Mouse (Mus musculus) telencephalon, adult 2 months (tissue): ENCODE measurements around the gene Znhit3.

ENCODE experiments used
- DNase-seq: peaks from one replicate; pipeline ENCODE4 v3.0.0-alpha.2; 2011; ENCODE audit warnings: low read depth, low spot score

Gene Znhit3

DNA sequence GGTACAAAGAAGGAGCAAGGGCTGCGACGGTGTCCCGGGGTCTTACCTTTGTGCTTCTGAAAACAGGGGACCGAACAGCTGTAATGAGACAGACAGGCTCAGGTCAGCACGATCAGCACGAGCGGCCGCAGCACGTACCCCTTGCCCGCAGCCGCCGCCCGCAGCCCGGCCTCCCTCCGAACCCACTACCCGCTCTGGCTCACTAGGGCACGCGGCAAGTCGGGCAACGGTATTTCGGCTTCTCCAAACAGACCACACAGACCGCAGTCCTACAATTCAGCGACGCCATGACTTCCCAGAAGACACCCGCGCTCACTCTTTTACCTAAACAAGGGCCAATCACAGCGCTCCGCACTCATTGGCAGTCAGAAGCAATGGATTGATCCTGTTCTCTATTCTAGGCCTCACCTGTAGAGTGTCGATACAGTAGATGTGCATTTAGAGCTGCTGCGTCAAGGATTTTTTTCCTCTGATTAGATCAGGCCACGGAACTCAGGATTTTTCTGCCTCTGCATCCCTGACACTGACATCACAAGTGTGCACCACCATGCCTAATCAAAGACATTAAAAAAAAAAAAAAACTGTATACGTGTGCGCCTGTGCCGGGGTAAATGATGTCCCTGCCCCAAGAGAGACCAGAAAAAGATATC lies at the start of gene Znhit3:
Gene Znhit3, minus strand, starts transcription at position 314 of the 650 bp plus-strand sequence.
- DNase-seq: peak; percentile 96

DNA sequence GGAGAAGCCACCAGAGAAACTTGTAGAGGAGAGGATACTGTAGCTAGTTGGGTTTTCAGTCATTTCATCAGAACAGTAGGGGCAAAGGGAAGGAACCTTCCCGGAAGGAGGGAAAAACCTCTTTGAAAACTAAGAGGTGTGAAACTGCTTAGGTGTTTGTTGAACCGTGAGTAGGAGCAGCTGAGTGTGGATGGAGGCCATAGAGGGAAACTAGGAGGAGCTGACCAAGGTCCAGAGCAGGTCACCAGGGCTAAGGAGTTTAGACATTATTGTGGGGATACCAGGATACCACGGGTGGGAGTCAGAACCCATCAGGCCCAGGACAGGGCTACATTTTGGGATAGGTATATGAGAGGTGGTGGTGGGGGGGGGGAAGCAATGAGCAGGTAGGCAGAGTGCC lies 47.4 kb upstream of the Znhit3 start:
- no peak for DNase-seq

DNA sequence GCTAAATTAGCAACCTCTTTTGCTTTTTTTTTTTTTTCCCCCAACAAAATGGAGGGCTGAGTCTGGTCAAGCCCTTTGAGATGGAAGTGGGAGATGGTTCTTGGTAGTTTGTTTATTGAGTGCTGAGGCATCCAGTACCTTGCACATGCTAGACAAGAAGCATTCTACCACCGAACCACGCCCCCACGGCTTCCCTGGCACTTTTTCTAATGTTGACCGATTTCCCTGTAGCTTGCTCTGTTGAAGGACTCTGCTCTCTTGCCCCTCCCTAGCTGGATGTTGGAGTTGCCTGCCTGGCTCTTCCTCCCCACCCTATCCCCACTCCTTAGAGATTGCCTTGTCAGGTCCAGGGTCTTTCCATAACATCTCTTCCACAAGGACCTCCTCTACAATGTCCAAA lies 46.4 kb upstream of the Znhit3 start:
- no peak for DNase-seq

DNA sequence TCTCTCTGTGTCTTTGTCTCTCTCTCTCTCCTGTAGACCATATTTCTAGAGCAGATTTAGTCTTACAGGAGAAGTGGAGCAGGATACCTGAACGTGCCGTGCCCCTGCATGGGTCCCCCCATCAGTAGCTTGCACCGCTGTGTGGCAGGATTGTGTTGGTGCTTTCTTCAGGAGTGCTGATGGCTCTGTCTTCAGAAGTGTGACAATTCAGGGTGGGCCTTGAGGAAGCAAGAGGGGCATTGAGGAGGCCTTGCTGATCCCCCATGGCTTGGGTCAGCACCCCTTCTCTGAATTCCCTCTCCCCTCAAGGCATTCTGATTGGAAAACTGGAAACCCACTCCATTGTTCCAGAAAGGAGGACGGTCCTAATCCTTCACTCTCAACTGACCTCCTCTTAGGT lies 45.4 kb upstream of the Znhit3 start:
- no peak for DNase-seq

DNA sequence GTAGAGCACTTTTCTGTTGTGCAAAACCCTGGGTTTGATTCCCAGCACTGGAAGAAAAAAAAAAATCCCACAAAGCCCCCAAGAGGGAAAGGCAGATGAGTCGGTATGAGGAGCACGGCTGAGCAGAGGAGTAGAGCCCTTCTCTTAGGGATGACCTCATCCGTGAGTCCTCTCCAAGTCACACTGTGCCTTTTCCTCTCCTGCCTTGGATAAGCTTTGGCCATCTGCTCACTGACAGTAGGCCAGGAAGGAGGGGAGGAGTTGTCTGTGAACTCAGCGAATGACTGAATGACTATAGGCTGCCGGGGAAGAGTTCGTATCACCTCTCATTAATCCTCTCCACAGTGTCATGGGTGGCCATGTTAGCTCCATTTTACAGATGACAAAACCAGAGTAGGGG lies 44.6 kb upstream of the Znhit3 start:
- no peak for DNase-seq

DNA sequence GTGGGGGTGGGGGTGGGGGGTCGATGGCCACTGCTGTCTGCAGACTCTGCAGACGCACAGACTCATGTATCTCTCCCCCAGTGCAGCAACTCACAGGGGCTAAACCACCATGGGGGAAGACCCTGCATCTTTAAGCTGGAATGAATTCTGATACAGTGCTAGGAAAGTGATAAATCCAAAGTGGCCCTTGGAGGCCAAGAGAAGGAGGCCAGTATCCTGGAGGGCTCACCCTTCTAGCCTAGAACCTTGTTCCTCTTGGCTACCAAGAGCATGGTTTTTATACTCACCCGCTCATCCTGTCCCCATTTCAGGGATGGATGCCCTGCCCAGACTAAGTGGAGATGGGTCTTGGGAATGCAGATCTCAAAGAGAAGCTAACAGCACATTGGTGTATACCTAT lies 44.1 kb upstream of the Znhit3 start:
- DNase-seq: no peak

DNA sequence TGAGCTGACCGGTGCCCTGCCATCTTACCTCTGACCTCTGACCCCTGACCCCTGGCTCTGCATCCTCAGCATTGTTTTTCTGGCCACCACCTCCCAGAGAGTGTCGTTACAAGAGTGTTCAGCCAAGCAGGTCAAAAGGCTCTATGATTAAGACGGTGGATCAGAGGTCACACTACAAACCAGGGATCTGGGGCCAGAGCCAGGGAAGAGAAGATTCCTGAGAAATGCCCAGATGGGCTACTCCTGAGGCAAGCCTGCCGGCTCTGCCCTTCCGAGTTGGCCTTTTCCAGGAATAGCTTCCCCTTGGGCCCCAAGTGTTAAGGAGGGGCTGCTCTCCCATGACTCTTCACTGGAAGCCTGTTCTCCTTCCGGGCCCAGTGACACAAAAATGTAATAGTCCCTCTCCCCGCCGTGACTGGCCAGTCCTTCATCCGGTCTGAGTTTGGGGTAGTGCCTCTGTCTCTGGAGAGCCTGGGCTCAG lies 43.6 kb upstream of the Znhit3 start:
- no peak for DNase-seq

DNA sequence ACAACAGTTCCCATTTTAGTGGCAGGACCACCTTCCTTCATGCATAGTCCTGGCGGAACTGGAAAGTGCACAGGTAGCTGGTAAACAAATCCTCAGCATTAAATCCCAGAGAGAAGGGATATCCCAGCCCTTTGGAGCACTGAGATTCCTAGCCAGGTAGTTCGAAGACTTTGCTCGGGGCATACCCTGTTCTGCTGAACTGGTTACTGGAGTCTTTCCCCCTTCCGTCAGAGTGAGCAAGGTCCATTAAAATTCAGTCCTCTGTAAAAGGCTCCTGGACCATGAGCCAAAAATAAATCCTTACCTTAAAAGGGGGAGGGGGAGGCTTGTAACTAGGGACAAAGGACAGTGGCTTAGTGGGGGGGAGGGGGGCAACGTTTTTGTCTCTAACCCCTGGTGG lies 43.0 kb upstream of the Znhit3 start:
- no peak for DNase-seq

DNA sequence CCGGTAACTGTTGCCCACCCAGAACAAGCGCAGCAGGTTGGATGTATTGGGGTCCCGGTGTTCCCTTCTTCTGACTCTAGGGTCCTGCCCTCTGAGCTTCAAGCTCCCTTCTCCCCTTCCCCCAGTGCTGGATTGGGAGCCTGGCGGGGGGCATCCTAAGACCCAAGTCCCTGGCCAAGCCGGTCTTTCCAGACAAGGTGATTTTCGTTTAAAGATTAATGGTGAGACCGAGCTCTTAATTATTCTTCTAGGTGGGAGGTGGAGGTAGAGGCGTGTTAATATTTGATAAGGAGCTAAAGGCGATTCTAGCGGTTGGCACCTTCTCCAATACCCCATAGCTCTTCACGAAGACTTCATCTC lies 42.1 kb upstream of the Znhit3 start:
- DNase-seq: no peak

DNA sequence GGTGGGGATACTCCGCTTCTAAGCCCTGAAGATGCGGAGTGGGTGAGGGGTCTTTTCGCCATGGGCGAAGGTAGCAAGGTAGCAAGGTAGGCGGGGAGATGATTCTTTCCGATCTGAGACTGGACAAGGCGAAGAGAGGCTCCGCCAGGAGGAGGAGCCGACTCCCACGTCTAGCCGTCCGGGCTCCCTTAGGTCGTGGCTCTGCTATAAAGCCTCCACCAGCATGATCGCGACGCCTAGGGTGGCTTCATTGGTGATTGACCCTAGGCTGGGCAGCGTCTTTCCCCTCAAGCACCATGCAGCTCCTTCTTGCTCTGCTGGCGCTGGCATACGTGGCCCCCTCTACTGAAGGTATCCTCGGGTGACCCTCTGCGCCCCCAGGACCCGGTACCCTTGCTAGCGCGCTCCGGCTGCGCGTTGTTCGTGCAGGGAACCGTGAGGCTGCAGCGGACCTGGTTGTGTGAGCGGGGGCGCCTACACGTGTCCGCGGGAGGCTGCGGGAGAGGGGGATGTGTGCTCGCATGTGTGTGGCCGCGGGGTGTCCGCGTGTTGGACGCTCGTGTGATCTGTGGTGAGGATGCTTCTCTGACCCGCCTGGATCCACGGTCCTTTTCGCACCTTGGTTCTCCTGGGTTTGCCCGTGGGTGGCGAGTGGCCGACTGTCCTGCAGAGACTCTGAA lies 41.6 kb upstream of the Znhit3 start, which contains the start of gene Car4:
Gene Car4, plus strand, starts transcription at position 196 of the 680 bp plus-strand sequence.
- DNase-seq: no peak

DNA sequence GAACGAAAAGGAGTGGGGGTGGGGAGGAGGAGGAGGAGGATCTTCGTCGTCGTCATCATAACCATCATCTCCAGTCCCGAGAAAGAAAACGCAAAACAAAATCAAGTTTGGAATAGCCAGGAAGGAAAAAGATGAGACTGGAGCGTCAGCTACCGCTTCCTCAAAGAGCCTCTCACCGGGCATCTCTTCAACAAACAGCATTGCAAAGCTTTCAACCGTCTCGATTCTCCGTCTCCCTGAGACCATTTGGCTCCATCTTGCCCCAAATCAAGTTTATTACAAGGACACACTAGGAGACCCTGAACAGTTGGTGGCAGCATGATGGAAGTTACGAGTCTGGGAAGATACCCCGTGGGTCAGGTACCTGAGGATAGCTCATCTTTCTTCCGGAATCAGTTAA lies 41.0 kb upstream of the Znhit3 start:
- no peak for DNase-seq

DNA sequence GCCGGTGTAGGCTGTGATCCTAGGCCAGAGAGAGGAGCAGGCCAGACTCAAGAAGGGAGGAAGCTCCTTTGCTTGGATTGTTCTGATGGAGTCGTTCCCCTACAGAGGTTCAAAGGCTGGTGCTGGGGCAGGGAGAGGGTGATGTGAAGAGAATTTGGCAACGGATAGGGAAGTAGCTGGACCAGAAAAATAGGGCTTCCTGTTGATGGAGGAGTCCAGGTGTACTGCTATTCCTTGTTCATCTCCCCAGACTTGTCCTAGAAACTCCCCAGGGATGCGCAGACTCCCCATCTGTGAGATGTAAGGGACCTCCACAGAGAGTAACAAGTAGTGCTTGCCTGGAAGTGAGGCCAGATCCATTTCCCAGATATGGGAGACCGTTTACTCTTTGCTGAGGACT lies 40.2 kb upstream of the Znhit3 start:
- DNase-seq: no peak

DNA sequence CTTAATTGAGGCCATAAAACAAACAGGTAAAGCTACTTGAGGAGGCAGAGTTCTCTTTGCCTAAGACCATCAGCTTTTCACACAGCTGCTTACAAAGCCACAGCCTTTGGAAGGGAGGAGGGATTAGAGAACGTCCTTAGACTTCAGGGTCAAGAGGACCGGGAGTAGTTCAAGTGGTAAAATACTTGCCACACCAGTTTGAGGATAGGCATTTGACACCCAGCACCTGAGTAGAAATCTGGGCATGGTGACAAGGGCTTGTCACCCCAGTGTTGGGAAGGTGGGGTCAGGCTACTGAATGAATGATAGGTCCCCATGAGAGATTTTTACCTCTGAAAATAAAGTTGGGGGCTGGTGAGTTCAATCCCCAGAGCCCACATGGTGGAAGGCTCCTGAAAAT lies 36.4 kb upstream of the Znhit3 start:
- DNase-seq: no peak

DNA sequence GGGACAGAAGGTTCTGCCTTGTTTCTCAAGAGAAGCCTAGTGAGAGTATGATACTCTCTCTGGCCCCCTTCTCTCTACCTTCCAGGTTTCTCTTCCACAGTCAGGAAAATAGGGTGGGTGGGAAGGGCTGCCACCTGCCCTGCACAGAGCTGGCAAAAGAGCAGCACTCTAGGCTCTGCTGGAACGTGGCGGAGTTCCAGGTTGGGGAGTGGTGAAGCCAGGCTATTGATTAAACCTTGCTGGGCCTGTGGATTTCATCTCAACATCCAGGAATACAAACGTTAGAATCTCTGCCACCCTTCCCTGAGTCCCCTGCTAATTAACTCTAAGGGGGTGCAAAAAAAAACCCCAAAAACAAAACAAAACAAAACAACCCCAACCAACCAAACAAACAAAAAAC lies 32.4 kb upstream of the Znhit3 start:
- DNase-seq: no peak

DNA sequence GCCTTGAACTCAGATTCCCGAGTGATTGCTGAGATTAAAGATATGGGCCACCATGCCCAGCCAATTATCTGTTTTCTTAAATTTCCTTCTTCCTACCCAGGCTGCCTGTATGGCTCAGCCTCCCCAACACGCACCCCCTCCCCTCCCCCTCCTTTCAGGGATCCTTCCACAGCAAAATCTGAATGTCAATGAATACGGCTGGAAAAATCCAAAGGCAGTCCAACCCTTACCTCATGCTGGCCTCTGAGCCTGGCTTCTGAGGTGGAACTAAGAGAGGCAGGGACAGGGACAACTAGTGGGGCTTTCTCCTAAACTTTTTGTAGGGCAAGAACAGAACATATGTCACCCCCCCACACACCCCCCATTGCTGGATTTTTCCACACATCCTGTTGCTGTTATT lies 31.9 kb upstream of the Znhit3 start:
- no peak for DNase-seq

DNA sequence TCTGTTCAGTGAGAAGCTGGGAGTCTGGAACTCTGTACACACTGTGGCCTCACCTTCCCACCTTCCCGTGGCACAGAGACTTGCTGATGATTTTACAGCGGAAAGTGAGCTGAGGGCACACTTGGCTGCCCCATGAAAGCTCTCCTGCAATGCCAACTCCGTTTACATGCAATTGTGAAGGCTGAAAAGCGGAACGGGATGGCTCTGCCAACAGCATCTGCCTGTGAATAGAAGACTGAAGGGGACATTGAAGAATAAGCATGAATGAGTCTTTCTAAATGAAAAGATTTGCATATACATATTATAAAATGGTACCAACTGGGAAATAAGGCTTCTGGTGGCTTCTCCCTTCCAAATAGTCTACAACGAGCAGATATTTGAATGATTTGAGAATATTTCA lies 31.0 kb upstream of the Znhit3 start:
- no peak for DNase-seq

DNA sequence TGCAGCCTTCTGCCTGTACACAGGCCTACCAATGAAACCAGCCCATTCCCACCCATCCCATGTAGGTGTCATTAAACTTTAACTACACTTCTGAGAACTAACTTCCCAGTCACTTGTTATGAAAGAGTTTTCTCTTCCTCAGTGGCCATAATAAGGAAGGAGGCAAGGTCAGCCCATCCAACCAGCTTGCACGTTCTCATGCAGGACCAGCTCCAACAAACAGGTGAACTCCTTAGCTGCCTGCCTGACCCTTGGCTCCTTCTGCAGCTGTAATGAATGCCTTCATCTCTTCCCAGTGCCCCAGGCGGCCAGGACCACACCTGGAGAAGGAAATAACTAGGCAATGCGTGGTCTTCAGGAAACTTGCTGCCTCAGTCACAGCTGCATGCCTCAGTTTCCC lies 29.7 kb upstream of the Znhit3 start:
- no peak for DNase-seq

DNA sequence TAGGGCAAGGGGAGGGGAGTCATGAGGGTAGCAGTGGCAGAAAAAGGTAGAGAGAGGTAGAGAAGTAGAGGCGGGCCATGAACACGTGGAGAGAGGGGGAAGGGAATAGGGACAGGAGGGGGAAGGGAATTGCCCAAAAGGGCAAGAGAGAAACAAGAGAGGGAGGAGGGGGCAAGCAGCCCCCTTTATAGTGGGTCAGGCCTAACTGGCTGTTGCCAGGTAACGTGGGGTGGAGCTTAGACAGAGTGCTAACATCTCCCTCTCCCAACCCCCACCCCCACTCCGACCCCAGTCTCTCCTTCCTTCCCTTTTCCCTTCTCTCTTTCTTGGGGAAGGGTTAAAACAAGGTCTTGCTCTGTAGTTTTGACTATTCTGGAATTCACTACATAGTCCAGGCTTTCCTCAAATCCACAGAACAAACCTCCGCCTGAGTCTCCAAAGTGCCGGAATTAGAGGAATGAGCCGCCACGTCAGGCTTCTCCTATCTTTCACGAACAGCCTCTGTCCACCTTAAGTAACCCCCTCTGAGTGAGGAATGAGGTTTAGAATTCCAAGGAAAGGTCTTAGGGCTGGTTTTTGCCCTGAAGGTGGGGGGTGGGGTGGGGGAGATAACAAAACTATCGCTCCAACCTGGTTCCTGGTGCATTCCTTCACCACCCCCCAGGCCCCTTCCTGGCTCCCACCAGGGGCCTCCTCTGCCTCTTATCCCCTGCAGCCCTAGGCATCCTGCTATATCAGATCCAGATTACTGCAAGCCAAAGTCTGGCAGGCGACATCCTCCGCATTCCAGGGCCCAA lies 28.7 kb upstream of the Znhit3 start:
- no peak for DNase-seq

DNA sequence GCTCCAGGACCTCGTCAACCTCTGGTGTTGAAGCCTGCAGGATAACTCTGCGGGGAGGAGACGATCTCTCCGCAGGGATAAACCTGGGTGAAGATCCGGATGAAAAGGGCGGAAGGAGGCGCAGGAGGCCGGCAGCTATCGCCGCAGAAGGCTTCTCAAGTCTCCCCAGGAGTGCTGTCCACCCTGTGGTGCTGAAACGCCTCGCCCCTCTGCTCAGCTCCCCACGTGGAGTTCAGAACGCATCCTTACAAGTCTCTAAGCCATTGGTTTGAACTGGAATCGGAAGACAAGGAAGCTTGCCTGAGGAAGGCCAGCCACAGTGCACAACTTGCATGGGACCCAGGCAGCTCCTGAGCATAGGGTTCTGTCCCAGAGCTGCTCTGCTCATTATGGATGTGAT lies 27.8 kb upstream of the Znhit3 start:
- DNase-seq: no peak

DNA sequence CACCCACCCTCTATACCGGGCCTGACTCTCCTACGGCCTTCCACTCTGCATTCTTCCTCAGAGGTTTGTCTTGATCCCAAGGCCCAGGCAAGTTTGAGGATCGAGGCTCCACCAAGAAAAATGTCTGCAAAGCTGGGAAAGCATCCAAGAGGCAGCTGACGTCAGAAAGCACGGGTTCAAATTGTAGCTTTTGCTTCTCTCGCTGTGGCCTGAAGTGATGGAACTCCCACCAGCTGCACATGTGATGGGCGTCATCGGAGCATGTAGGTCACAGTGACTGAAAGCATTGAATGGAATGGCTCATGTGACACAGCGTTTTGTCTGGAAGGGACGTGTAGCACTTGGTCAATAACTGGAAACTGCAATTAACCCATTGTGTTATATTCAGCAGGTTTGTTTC lies 24.0 kb upstream of the Znhit3 start:
- no peak for DNase-seq

DNA sequence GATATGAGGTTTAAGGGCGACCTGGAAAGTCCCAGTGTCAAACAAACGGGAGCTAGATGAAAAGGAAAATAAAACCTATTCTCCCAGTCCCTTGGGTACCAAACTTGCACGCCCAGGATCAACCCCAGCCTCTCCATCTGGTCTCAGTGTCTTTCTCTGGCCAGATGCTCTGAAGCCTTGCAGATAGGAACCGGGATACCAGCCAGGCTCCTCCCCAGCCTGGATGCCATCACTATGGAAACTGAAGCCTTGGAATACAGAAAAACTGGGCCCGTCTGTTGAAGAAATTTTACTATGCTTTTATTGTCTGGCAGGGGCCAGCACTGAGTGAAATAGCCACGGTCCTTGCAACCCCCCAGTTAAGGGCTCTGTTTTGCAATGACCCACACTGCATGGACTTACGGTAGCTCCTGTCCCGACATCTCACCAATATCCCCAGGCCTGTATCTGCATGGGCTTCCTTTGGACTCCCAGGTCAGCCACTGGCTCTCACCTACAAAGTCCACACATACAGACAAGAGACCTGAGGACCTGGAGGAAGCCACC lies 23.4 kb upstream of the Znhit3 start:
- DNase-seq: peak; percentile 75

DNA sequence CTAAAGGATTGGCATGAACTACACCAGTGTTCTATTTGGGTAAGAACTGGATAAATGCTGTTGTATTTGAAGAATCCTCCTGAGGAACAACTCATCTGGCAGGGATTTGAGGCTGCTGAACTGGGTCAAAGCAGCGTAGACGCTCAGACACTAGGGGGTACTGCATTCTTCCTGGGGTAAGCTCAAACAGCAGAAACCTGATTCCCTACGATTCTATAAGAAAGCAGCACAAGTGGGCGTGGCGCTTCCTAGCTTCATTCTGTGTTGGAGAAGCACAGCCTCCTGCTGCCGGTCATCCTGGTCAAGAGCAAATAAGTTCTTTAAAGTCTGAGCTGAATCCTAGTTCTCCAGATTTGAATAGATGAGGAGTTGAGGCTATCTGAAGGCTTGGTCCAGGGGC lies 16.1 kb upstream of the Znhit3 start:
- no peak for DNase-seq
